Comparison of ENCODE assay signal across 8 mouse cellular contexts in genomic region chr1:72225720-72226171, GRCm38 (mm10). TPM values are rescaled to one million over a fixed set of nuclear protein-coding genes. Genes with fewer than 3 reads are reported as not detected.
DNase-seq lines count a peak whose midpoint lies in the region; ATAC-seq lines count a peak whose summit lies in the region.
"Not testable (repeated sequence)": the region's sequence is repeated elsewhere in the genome, so short reads cannot be mapped to it uniquely, and the experiment has no call there.

No protein-coding gene starts in this region.

- WGBS in hindbrain, embryonic 15.5 days = under 1% methylated on average over 25 of the region's 31 CpGs

- peak; percentile 84 for DNase-seq in T-cell, adult 2 months (ENCODE audit: low spot score)
- DNase-seq in cerebellum, postnatal 36 days = peak; percentile 81 to 85
- peak; percentile 74 to 79 for DNase-seq in frontal cortex, postnatal 36 days (ENCODE audit: low spot score in 2 of 2)
- peak; percentile 80 for DNase-seq in left cerebral cortex, adult 18-20 months (ENCODE audit: low spot score in 2 of 2)
- peak; percentile 82 to 85 for DNase-seq in lung, postnatal 4 days
- peak; percentile 76 for DNase-seq in retina, postnatal 7 days (ENCODE audit: low read depth, low spot score)
- peak; percentile 54 for DNase-seq in urinary bladder, adult 2 months (ENCODE audit: low spot score)

- ATAC-seq in hindbrain, embryonic 15.5 days (ENCODE audit: low FRiP score, low read depth) = peak; percentile 93

- H3K9ac ChIP-seq in hindbrain, embryonic 15.5 days = peak overlapping the region; percentile 24

- peak overlapping the region; percentile 60 for H3K4me2 ChIP-seq in hindbrain, embryonic 15.5 days

- not testable (repeated sequence) for H3K36me3 ChIP-seq in hindbrain, embryonic 15.5 days

- H3K27ac ChIP-seq in hindbrain, embryonic 15.5 days (replicated peaks) = peak overlapping the region; percentile 54

- H3K4me1 ChIP-seq in hindbrain, embryonic 15.5 days (replicated peaks) = not testable (repeated sequence)

- peak overlapping the region; percentile 43 for H3K4me3 ChIP-seq in hindbrain, embryonic 15.5 days

- not testable (repeated sequence) for H3K9me3 ChIP-seq in hindbrain, embryonic 15.5 days

- H3K27me3 ChIP-seq in hindbrain, embryonic 15.5 days = not testable (repeated sequence)

RNA-seq across cellular contexts. Expression of gene Mreg, which starts 13.6 kb away (rescaled TPM):
- 2.7 and 3.1 TPM in 2 replicates for polyA plus RNA-seq in hindbrain, embryonic 15.5 days (2015; fragmentation: Nextera tagmentation; extraction: Ambion mirVana)
- 1 to 10 TPM; 5.2 to 6.1 TPM for total RNA-seq in left cerebral cortex, adult 18-20 months (2021)
- polyA plus RNA-seq in urinary bladder, adult 2 months (2012; rRNA removed) = 23.3 and 30.0 TPM in 2 replicates

RNA-seq across cellular contexts. Expression of gene Pecr, which starts 58.4 kb away (rescaled TPM):
- polyA plus RNA-seq in hindbrain, embryonic 15.5 days (2015; fragmentation: Nextera tagmentation; extraction: Ambion mirVana) = 8.6 and 9.5 TPM in 2 replicates
- total RNA-seq in left cerebral cortex, adult 18-20 months (2021) = 1 to 10 TPM; 5.1 to 6.4 TPM
- 15.3 and 16.5 TPM in 2 replicates for polyA plus RNA-seq in urinary bladder, adult 2 months (2012; rRNA removed)

RNA-seq across cellular contexts. Expression of gene Tmem169, which starts 58.4 kb away (rescaled TPM):
- polyA plus RNA-seq in hindbrain, embryonic 15.5 days (2015; fragmentation: Nextera tagmentation; extraction: Ambion mirVana) = 34.7 and 35.8 TPM in 2 replicates
- total RNA-seq in left cerebral cortex, adult 18-20 months (2021) = 10 to 100 TPM; 13.7 to 14.1 TPM
- polyA plus RNA-seq in urinary bladder, adult 2 months (2012; rRNA removed) = 0.15 and 0.21 TPM in 2 replicates

Comparison
In these comparisons a context has a peak if more than half of its experiments do, and no peak if none do; other contexts are left out.
1. Peak in every context shown above with its lines: DNase-seq, ATAC-seq, H3K4me3 ChIP-seq and H3K27ac ChIP-seq.
2. RNA of gene Tmem169, which starts 58.4 kb away (polyA plus RNA-seq): 34.7 to 35.8 TPM in hindbrain, embryonic 15.5 days; 0.15 to 0.21 TPM in urinary bladder, adult 2 months; every median in the first group is over 10 times any median in the second.